Mouse (Mus musculus): Measurements from ENCODE around the gene Twsg1.

- TF ChIP-seq CTCF (IDR thresholded peaks at IDR 0.05; ENCODE audit: low read depth, low read length) (no peak), POLR2A (IDR thresholded peaks at IDR 0.05; ENCODE audit: extremely low read depth, insufficient read depth, low read length) (no peak)
These were observed 5.1 kb upstream of the Twsg1 start for GRCm38 (mm10) chr17:65956140-65956539.

Data from liver, adult 2 months (tissue).